Mouse (Mus musculus) lung, postnatal 0 days (tissue): ENCODE results near the gene Pygm.

Experiments used
- CTCF ChIP-seq: IDR thresholded peaks from 2 replicates; pipeline ENCODE4 v1.5.1; 2016; ENCODE audit warnings: antibody characterized with exemption, mild to moderate bottlenecking
- EP300 ChIP-seq: IDR thresholded peaks from 2 replicates; pipeline ENCODE4 v1.6.1; 2016; ENCODE audit warnings: antibody characterized with exemption, mild to moderate bottlenecking, control low read depth

GRCm38 (mm10) chr19:6363411-6364240, 20.6 kb upstream of the Pygm start, which contains the start of gene Sf1:
- TF ChIP-seq EP300 (no peak; the same call in 1 of the 2 replicates), CTCF (no peak; the same call in 1 of the 2 replicates)
